Mouse (Mus musculus): ENCODE measurements around the gene Tvp23b. TPM values are rescaled to one million over a fixed set of nuclear protein-coding genes. Genes with fewer than 3 reads are reported as not detected.

Tvp23b gene
- total RNA-seq, 1 experiment = 62.5 TPM

- H3K27ac ChIP-seq (ENCODE audit: insufficient read depth, low read depth, low read length, poor library complexity, severe bottlenecking) = no peak overlapping the region
- TF ChIP-seq HCFC1 (IDR thresholded peaks at IDR 0.05; ENCODE audit: borderline replicate concordance, insufficient read depth, low read length) (no peak), ZC3H11A (IDR thresholded peaks at IDR 0.05; ENCODE audit: borderline replicate concordance, low read depth, low read length) (no peak), MAFK (IDR thresholded peaks at IDR 0.05; ENCODE audit: insufficient read depth, low read depth, low read length) (no peak), ZNF384 (IDR thresholded peaks at IDR 0.05; ENCODE audit: low read depth, low read length) (no peak), CHD2 (IDR thresholded peaks at IDR 0.05; ENCODE audit: low read depth, low read length) (no peak)
- in situ Hi-C loops (cut with MboI; ENCODE audit: low sequenced_read_pairs in 2 of 2, unreplicated experiment in 2 of 2) = no loop called here
- no peak for DNase-seq (ENCODE audit: low read depth, low spot score)
- H3K9me3 ChIP-seq (ENCODE audit: control insufficient read depth, insufficient read depth, low read depth, low read length) = no peaks in the 10 kb centered on the region
- H3K4me3 ChIP-seq (ENCODE audit: insufficient read depth in 1 of 2, low read depth in 1 of 2, low read length in 2 of 2, poor library complexity in 1 of 2, severe bottlenecking in 1 of 2) = no peak overlapping the region
- H3K36me3 ChIP-seq (ENCODE audit: control insufficient read depth, insufficient read depth, low read length, poor library complexity, severe bottlenecking) = no peaks in the 10 kb centered on the region
- no peak overlapping the region for H3K9ac ChIP-seq (ENCODE audit: insufficient read depth, low read depth, low read length, poor library complexity, severe bottlenecking)
- peaks cover 2 to 14% of the 10 kb centered on the region in 2 experiments; a peak in 2 of 4 replicates for H3K4me1 ChIP-seq (ENCODE audit: control insufficient read depth in 2 of 2, insufficient read depth in 2 of 2, low read length in 2 of 2, poor library complexity in 1 of 2)
These were observed 78.4 kb downstream of the Tvp23b start for GRCm38 (mm10) chr11:62957626-62958180.

DNA sequence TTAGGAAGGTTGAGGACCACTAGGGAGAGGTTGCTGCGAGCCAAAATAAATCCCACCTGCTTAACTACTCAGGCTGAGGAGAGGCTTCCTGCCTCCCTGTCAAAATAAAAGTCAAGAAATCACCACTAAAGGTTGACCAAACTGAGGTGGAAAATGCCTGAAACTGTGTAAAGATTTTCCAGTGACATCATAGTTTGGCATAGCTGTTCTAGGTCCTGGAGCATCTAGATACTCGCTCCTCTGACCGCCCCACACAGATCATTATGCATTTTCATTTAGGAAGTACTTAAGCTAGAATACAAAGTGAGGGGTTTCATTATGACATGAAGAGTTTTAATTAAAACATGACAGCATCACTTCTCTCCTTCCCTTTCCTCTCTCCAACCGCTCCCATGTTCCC lies 84.0 kb downstream of the Tvp23b start:
- Histone ChIP-seq H3K9ac (ENCODE audit: insufficient read depth, low read depth, low read length, poor library complexity, severe bottlenecking) (no peak overlapping the region), H3K36me3 (ENCODE audit: control insufficient read depth, insufficient read depth, low read length, poor library complexity, severe bottlenecking) (no peaks in the 10 kb centered on the region), H3K4me3 (ENCODE audit: insufficient read depth in 1 of 2, low read depth in 1 of 2, low read length in 2 of 2, poor library complexity in 1 of 2, severe bottlenecking in 1 of 2) (no peak overlapping the region), H3K9me3 (ENCODE audit: control insufficient read depth, insufficient read depth, low read depth, low read length) (no peaks in the 10 kb centered on the region), H3K27ac (ENCODE audit: insufficient read depth, low read depth, low read length, poor library complexity, severe bottlenecking) (no peak overlapping the region), H3K4me1 (ENCODE audit: control insufficient read depth in 2 of 2, insufficient read depth in 2 of 2, low read length in 2 of 2, poor library complexity in 1 of 2) (peaks cover 0 to 11% of the 10 kb centered on the region in 2 experiments; a peak in 1 of 4 replicates)
- no peak for DNase-seq (ENCODE audit: low read depth, low spot score)
- in situ Hi-C loops (cut with MboI; ENCODE audit: low sequenced_read_pairs in 2 of 2, unreplicated experiment in 2 of 2) = no loop called here
- TF ChIP-seq CHD2 (IDR thresholded peaks at IDR 0.05; ENCODE audit: low read depth, low read length) (no peak), ZNF384 (IDR thresholded peaks at IDR 0.05; ENCODE audit: low read depth, low read length) (no peak), MAFK (IDR thresholded peaks at IDR 0.05; ENCODE audit: insufficient read depth, low read depth, low read length) (no peak), HCFC1 (IDR thresholded peaks at IDR 0.05; ENCODE audit: borderline replicate concordance, insufficient read depth, low read length) (no peak), ZC3H11A (IDR thresholded peaks at IDR 0.05; ENCODE audit: borderline replicate concordance, low read depth, low read length) (no peak)

DNA sequence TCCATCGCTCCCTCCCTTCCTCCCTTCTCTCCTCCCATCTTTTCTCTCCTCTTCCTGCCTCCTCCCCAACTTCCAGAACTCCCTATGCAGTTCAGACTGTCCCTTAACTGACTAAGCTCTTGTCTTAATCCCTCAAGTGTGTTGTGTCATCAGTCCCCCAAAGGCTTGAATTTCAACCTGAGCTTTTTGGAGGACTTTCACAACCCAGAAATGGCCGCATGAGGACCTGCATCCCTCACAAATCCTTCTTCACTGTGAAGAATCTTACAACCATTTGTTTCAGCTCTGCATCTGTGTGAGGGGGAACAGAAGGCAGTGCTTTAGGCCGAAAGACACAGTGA lies 87.1 kb downstream of the Tvp23b start:
- Histone ChIP-seq H3K9me3 (ENCODE audit: control insufficient read depth, insufficient read depth, low read depth, low read length) (no peaks in the 10 kb centered on the region), H3K27ac (ENCODE audit: insufficient read depth, low read depth, low read length, poor library complexity, severe bottlenecking) (no peak overlapping the region), H3K36me3 (ENCODE audit: control insufficient read depth, insufficient read depth, low read length, poor library complexity, severe bottlenecking) (no peaks in the 10 kb centered on the region), H3K4me1 (ENCODE audit: control insufficient read depth in 2 of 2, insufficient read depth in 2 of 2, low read length in 2 of 2, poor library complexity in 1 of 2) (peaks cover 0 to 11% of the 10 kb centered on the region in 2 experiments; a peak in 1 of 4 replicates), H3K9ac (ENCODE audit: insufficient read depth, low read depth, low read length, poor library complexity, severe bottlenecking) (no peak overlapping the region; the same call in 1 of the 2 replicates), H3K4me3 (ENCODE audit: insufficient read depth in 1 of 2, low read depth in 1 of 2, low read length in 2 of 2, poor library complexity in 1 of 2, severe bottlenecking in 1 of 2) (peak overlapping the region in 1 of 2 experiments; percentile 37; a peak in 2 of 4 replicates)
- in situ Hi-C loops (cut with MboI; ENCODE audit: low sequenced_read_pairs in 2 of 2, unreplicated experiment in 2 of 2) = no loop called here
- no peak for DNase-seq (ENCODE audit: low read depth, low spot score)
- no peak for TF ChIP-seq MAFK (IDR thresholded peaks at IDR 0.05; ENCODE audit: insufficient read depth, low read depth, low read length)

Other genes with a start within 250 kb of the Tvp23b start
- gene Lrrc75a, start 230.9 kb upstream of the Tvp23b start, total RNA-seq (2012; rRNA removed) = 9.9 and 11.6 TPM in 2 replicates
- 11.4 and 13.6 TPM in 2 replicates for gene Mmgt2, start 230.8 kb upstream of the Tvp23b start, total RNA-seq (2012; rRNA removed)
- gene Zfp287, start 147.6 kb upstream of the Tvp23b start, total RNA-seq (2012; rRNA removed) = 2.2 and 3.6 TPM in 2 replicates
- not detected in 2 replicates for gene Gm10428, start 126.4 kb upstream of the Tvp23b start, total RNA-seq (2012; rRNA removed)
- gene Zfp286, start 90.0 kb upstream of the Tvp23b start, total RNA-seq (2012; rRNA removed) = 6.3 and 9.1 TPM in 2 replicates
- 3.5 and 4.1 TPM in 2 replicates for gene Trim16, start 59.2 kb upstream of the Tvp23b start, total RNA-seq (2012; rRNA removed)
- gene Fbxw10, start 32.4 kb upstream of the Tvp23b start, total RNA-seq (2012; rRNA removed) = 0.85 and 1.2 TPM in 2 replicates
- 1.1 and 1.6 TPM in 2 replicates for gene Cdrt4, start 71.7 kb downstream of the Tvp23b start, total RNA-seq (2012; rRNA removed)
- gene Tekt3, start 182.2 kb downstream of the Tvp23b start, total RNA-seq (2012; rRNA removed) = not detected in 2 replicates
- gene Pmp22, start 249.5 kb downstream of the Tvp23b start, total RNA-seq (2012; rRNA removed) = 42.5 and 106 TPM in 2 replicates

All from ES-E14 (cell line).